Mouse (Mus musculus) E14TG2a.4 (cell line): Measurements from ENCODE around the gene Egln3.

Experiments used
- H3K27me3 ChIP-seq: 2 replicates; pipeline ENCODE4 v1.6.1; 2014; ENCODE audit warnings: low read length, control low read depth; ENCODE audit not compliant: insufficient read depth
- H3K36me3 ChIP-seq: 2 replicates; pipeline ENCODE4 v1.6.1; 2014; ENCODE audit warnings: low read length, control low read depth; ENCODE audit not compliant: insufficient read depth
- H3K4me1 ChIP-seq: replicated peaks from 2 replicates; pipeline ENCODE4 v1.6.1; 2014; ENCODE audit warnings: low read depth, low read length, control low read depth
- H3K4me3 ChIP-seq: replicated peaks from 2 replicates; pipeline ENCODE4 v1.5.1; 2014; ENCODE audit warnings: mild to moderate bottlenecking, low read length
- H3K9me3 ChIP-seq: 2 replicates; pipeline ENCODE4 v1.6.1; 2014; ENCODE audit warnings: low read length, control low read depth
- CTCF ChIP-seq: conservative IDR thresholded peaks from 2 replicates; pipeline ENCODE4 v1.5.1; 2014; ENCODE audit warnings: low read length
- NANOG ChIP-seq: IDR thresholded peaks from 2 replicates; pipeline ENCODE4 v1.6.1; 2014; ENCODE audit warnings: borderline replicate concordance, low read length, mixed read lengths
- POU5F1 ChIP-seq: IDR thresholded peaks from 2 replicates; pipeline ENCODE4 v1.6.1; 2014; ENCODE audit warnings: low read length, borderline replicate concordance

Egln3 gene

GRCm38 (mm10) chr12:54163166-54163565 lies 40.5 kb downstream of the Egln3 start:
- Histone ChIP-seq H3K4me1 (peaks cover 62% of the 10 kb centered on the region), H3K4me3 (peak overlapping the region; percentile 73), H3K36me3 (peaks cover 17% of the 10 kb centered on the region), H3K9me3 (peaks cover 20% of the 10 kb centered on the region), H3K27me3 (no peaks in the 10 kb centered on the region)
- TF ChIP-seq POU5F1 = no peak
- no peak for TF ChIP-seq NANOG
- TF ChIP-seq CTCF = no peak

GRCm38 (mm10) chr12:54162637-54163131 lies 41.0 kb downstream of the Egln3 start:
- H3K9me3 ChIP-seq = peaks cover 16% of the 10 kb centered on the region
- TF ChIP-seq CTCF (no peak), POU5F1 (no peak), NANOG (no peak)
- H3K4me3 ChIP-seq = peak overlapping the region; percentile 73
- no peaks in the 10 kb centered on the region for H3K27me3 ChIP-seq
- peaks cover 62% of the 10 kb centered on the region for H3K4me1 ChIP-seq
- peaks cover 16% of the 10 kb centered on the region for H3K36me3 ChIP-seq

- peaks cover 62% of the 10 kb centered on the region for H3K4me1 ChIP-seq
- H3K9me3 ChIP-seq = peaks cover 6% of the 10 kb centered on the region
These were observed 42.0 kb downstream of the Egln3 start for GRCm38 (mm10) chr12:54161468-54162202.

GRCm38 (mm10) chr12:54160279-54160678 lies 43.4 kb downstream of the Egln3 start:
- Histone ChIP-seq H3K4me1 (peaks cover 51% of the 10 kb centered on the region), H3K4me3 (no peak overlapping the region), H3K36me3 (no peaks in the 10 kb centered on the region), H3K9me3 (peaks cover 4% of the 10 kb centered on the region), H3K27me3 (no peaks in the 10 kb centered on the region)
- TF ChIP-seq CTCF = no peak

More at GRCm38 (mm10) chr12:54161468-54162202, 42.0 kb downstream of the Egln3 start:
- Histone ChIP-seq H3K36me3 (peaks cover 11% of the 10 kb centered on the region), H3K4me3 (0 out of 2 replicates have a peak overlapping the region, but pooled peaks have one; percentile 73), H3K27me3 (no peaks in the 10 kb centered on the region)
- TF ChIP-seq CTCF = no peak
- TF ChIP-seq POU5F1 = no peak
- no peak for TF ChIP-seq NANOG

- H3K4me3 ChIP-seq = no peak overlapping the region
- no peak for TF ChIP-seq CTCF
- TF ChIP-seq NANOG = no peak
- TF ChIP-seq POU5F1 = no peak
- H3K9me3 ChIP-seq = peaks cover 18% of the 10 kb centered on the region
- no peaks in the 10 kb centered on the region for H3K27me3 ChIP-seq
- H3K4me1 ChIP-seq = peaks cover 6% of the 10 kb centered on the region
- no peaks in the 10 kb centered on the region for H3K36me3 ChIP-seq
These were observed 48.9 kb downstream of the Egln3 start for GRCm38 (mm10) chr12:54154771-54155170.

GRCm38 (mm10) chr12:54146943-54147556 lies 56.6 kb downstream of the Egln3 start:
- TF ChIP-seq NANOG (no peak), CTCF (no peak), POU5F1 (no peak)
- Histone ChIP-seq H3K36me3 (no peaks in the 10 kb centered on the region), H3K9me3 (no peaks in the 10 kb centered on the region), H3K4me3 (peak overlapping the region; percentile 13; the same call in 1 of the 2 replicates), H3K4me1 (peaks cover 18% of the 10 kb centered on the region), H3K27me3 (no peaks in the 10 kb centered on the region)
